Mouse (Mus musculus): ENCODE data around the gene Atf7ip2. TPM values are rescaled to one million over a fixed set of nuclear protein-coding genes. Genes with fewer than 3 reads are reported as not detected.

Atf7ip2 gene
- polyA plus RNA-seq, 1 experiment from 2014 or later: 1.2 TPM

GRCm38 (mm10) chr16:10280286-10280951 is 87.9 kb downstream of the Atf7ip2 start:
- Histone ChIP-seq H3K9me3 (ENCODE audit: control insufficient read depth, low read length) (no peaks in the 10 kb centered on the region), H3K27ac (ENCODE audit: low read depth, low read length) (no peak overlapping the region), H3K4me3 (ENCODE audit: low read depth, low read length) (no peak overlapping the region), H3K4me1 (ENCODE audit: control insufficient read depth, insufficient read depth, low read length) (no peaks in the 10 kb centered on the region), H3K9ac (ENCODE audit: low read length) (no peak overlapping the region), H3K27me3 (ENCODE audit: control insufficient read depth, insufficient read depth, low read length) (no peaks in the 10 kb centered on the region), H3K4me2 (no peak overlapping the region), H3K36me3 (ENCODE audit: control insufficient read depth, insufficient read depth, low read length) (no peaks in the 10 kb centered on the region)
- WGBS: 54% methylated on average over 12 of the region's 12 CpGs
- ATAC-seq (ENCODE audit: low FRiP score): no peak
- peak; percentile 91 for DNase-seq (ENCODE audit: low spot score, missing footprints)

GRCm38 (mm10) chr16:10281890-10282289 is 89.4 kb downstream of the Atf7ip2 start:
- H3K4me2 ChIP-seq: no peak overlapping the region
- DNase-seq (ENCODE audit: low spot score, missing footprints): no peak
- no peaks in the 10 kb centered on the region for H3K27me3 ChIP-seq (ENCODE audit: control insufficient read depth, insufficient read depth, low read length)
- no peaks in the 10 kb centered on the region for H3K9me3 ChIP-seq (ENCODE audit: control insufficient read depth, low read length)
- no peak overlapping the region for H3K4me3 ChIP-seq (ENCODE audit: low read depth, low read length)
- ATAC-seq (ENCODE audit: low FRiP score): no peak
- no peaks in the 10 kb centered on the region for H3K4me1 ChIP-seq (ENCODE audit: control insufficient read depth, insufficient read depth, low read length)
- no peaks in the 10 kb centered on the region for H3K36me3 ChIP-seq (ENCODE audit: control insufficient read depth, insufficient read depth, low read length)
- no peak overlapping the region for H3K9ac ChIP-seq (ENCODE audit: low read length)
- 83% methylated on average over 3 of the region's 3 CpGs for WGBS
- H3K27ac ChIP-seq (ENCODE audit: low read depth, low read length): no peak overlapping the region

- no peak for DNase-seq (ENCODE audit: low spot score, missing footprints)
- WGBS: 88% methylated on average over 9 of the region's 9 CpGs
- no peaks in the 10 kb centered on the region for H3K36me3 ChIP-seq (ENCODE audit: control insufficient read depth, insufficient read depth, low read length)
- ATAC-seq (ENCODE audit: low FRiP score): no peak
- no peaks in the 10 kb centered on the region for H3K27me3 ChIP-seq (ENCODE audit: control insufficient read depth, insufficient read depth, low read length)
- H3K4me2 ChIP-seq: no peak overlapping the region
- no peak overlapping the region for H3K27ac ChIP-seq (ENCODE audit: low read depth, low read length)
- H3K9me3 ChIP-seq (ENCODE audit: control insufficient read depth, low read length): no peaks in the 10 kb centered on the region
- H3K4me3 ChIP-seq (ENCODE audit: low read depth, low read length): no peak overlapping the region
- no peak overlapping the region for H3K9ac ChIP-seq (ENCODE audit: low read length)
- no peaks in the 10 kb centered on the region for H3K4me1 ChIP-seq (ENCODE audit: control insufficient read depth, insufficient read depth, low read length)
Observed at GRCm38 (mm10) chr16:10286513-10287268, 94.2 kb downstream of the Atf7ip2 start.

- WGBS: 87% methylated on average over 6 of the region's 6 CpGs
- no peaks in the 10 kb centered on the region for H3K4me1 ChIP-seq (ENCODE audit: control insufficient read depth, insufficient read depth, low read length)
- no peak overlapping the region for H3K4me2 ChIP-seq
- ATAC-seq (ENCODE audit: low FRiP score): no peak
- no peak overlapping the region for H3K27ac ChIP-seq (ENCODE audit: low read depth, low read length)
- no peak overlapping the region for H3K4me3 ChIP-seq (ENCODE audit: low read depth, low read length)
- H3K9me3 ChIP-seq (ENCODE audit: control insufficient read depth, low read length): no peaks in the 10 kb centered on the region
- DNase-seq (ENCODE audit: low spot score, missing footprints): no peak
- no peak overlapping the region for H3K9ac ChIP-seq (ENCODE audit: low read length)
- H3K27me3 ChIP-seq (ENCODE audit: control insufficient read depth, insufficient read depth, low read length): no peaks in the 10 kb centered on the region
- no peaks in the 10 kb centered on the region for H3K36me3 ChIP-seq (ENCODE audit: control insufficient read depth, insufficient read depth, low read length)
Observed at GRCm38 (mm10) chr16:10288115-10288514, 95.6 kb downstream of the Atf7ip2 start.

- Histone ChIP-seq H3K4me3 (ENCODE audit: low read depth, low read length) (no peak overlapping the region), H3K36me3 (ENCODE audit: control insufficient read depth, insufficient read depth, low read length) (no peaks in the 10 kb centered on the region), H3K27ac (ENCODE audit: low read depth, low read length) (no peak overlapping the region), H3K9ac (ENCODE audit: low read length) (no peak overlapping the region), H3K27me3 (ENCODE audit: control insufficient read depth, insufficient read depth, low read length) (no peaks in the 10 kb centered on the region), H3K4me1 (ENCODE audit: control insufficient read depth, insufficient read depth, low read length) (no peaks in the 10 kb centered on the region), H3K4me2 (no peak overlapping the region), H3K9me3 (ENCODE audit: control insufficient read depth, low read length) (no peaks in the 10 kb centered on the region)
- DNase-seq (ENCODE audit: low spot score, missing footprints): no peak
- WGBS: 83% methylated on average over 10 of the region's 10 CpGs
- ATAC-seq (ENCODE audit: low FRiP score): no peak
Observed at GRCm38 (mm10) chr16:10297696-10298644, 105.5 kb downstream of the Atf7ip2 start.

- Histone ChIP-seq H3K9me3 (ENCODE audit: control insufficient read depth, low read length) (no peaks in the 10 kb centered on the region), H3K27me3 (ENCODE audit: control insufficient read depth, insufficient read depth, low read length) (no peaks in the 10 kb centered on the region), H3K27ac (ENCODE audit: low read depth, low read length) (no peak overlapping the region), H3K4me1 (ENCODE audit: control insufficient read depth, insufficient read depth, low read length) (no peaks in the 10 kb centered on the region), H3K9ac (ENCODE audit: low read length) (no peak overlapping the region), H3K4me3 (ENCODE audit: low read depth, low read length) (no peak overlapping the region), H3K36me3 (ENCODE audit: control insufficient read depth, insufficient read depth, low read length) (no peaks in the 10 kb centered on the region), H3K4me2 (no peak overlapping the region)
- DNase-seq (ENCODE audit: low spot score, missing footprints) (no peak), ATAC-seq (ENCODE audit: low FRiP score) (no peak)
- WGBS: 45% methylated on average over 8 of the region's 8 CpGs
Observed at GRCm38 (mm10) chr16:10299637-10300036, 107.1 kb downstream of the Atf7ip2 start.

- H3K4me2 ChIP-seq: no peak overlapping the region
- no peak overlapping the region for H3K4me3 ChIP-seq (ENCODE audit: low read depth, low read length)
- H3K9me3 ChIP-seq (ENCODE audit: control insufficient read depth, low read length): no peaks in the 10 kb centered on the region
- no peaks in the 10 kb centered on the region for H3K36me3 ChIP-seq (ENCODE audit: control insufficient read depth, insufficient read depth, low read length)
- no peaks in the 10 kb centered on the region for H3K27me3 ChIP-seq (ENCODE audit: control insufficient read depth, insufficient read depth, low read length)
- H3K9ac ChIP-seq (ENCODE audit: low read length): no peak overlapping the region
- H3K4me1 ChIP-seq (ENCODE audit: control insufficient read depth, insufficient read depth, low read length): no peaks in the 10 kb centered on the region
- 74% methylated on average over 3 of the region's 3 CpGs for WGBS
- ATAC-seq (ENCODE audit: low FRiP score) (no peak), DNase-seq (ENCODE audit: low spot score, missing footprints) (no peak)
- no peak overlapping the region for H3K27ac ChIP-seq (ENCODE audit: low read depth, low read length)
Observed at GRCm38 (mm10) chr16:10300231-10301186, 108.0 kb downstream of the Atf7ip2 start.
